Mouse (Mus musculus) cortical plate, adult 2 months (tissue): ENCODE data around the gene Nrxn3. TPM values are rescaled to one million over a fixed set of nuclear protein-coding genes. Genes with fewer than 3 reads are reported as not detected.

Experiments
- H3K27ac ChIP-seq: fragments of 200-500 bp; 2 replicates; pipeline ENCODE4 v1.5.1; 2012; ENCODE audit warnings: low read length, control low read depth, inconsistent platforms; ENCODE audit not compliant: insufficient read depth
- H3K4me1 ChIP-seq: fragments of 200-500 bp; 2 replicates; pipeline ENCODE4 v1.6.1; 2011; ENCODE audit warnings: low read length; ENCODE audit not compliant: control insufficient read depth, insufficient read depth
- H3K4me3 ChIP-seq: fragments of 200-500 bp; 2 replicates; pipeline ENCODE4 v1.5.1; 2011; ENCODE audit warnings: mild to moderate bottlenecking, low read length, control low read depth; ENCODE audit not compliant: insufficient read depth
- CTCF ChIP-seq: fragments of 200-500 bp; IDR thresholded peaks from 2 replicates; pipeline ENCODE4 v1.5.1; 2011; ENCODE audit warnings: mild to moderate bottlenecking, control low read depth, low read length; ENCODE audit not compliant: insufficient read depth; ENCODE audit errors: extremely low read depth
- POLR2A ChIP-seq: fragments of 200-500 bp; IDR thresholded peaks from 2 replicates; pipeline ENCODE4 v1.6.1; 2011; ENCODE audit warnings: mild to moderate bottlenecking, low read length, control low read depth; ENCODE audit not compliant: insufficient read depth; ENCODE audit errors: extremely low read depth
- polyA plus RNA-seq: library from polyadenylated mRNA; depleted of rRNA; stranded (reverse); fragments of >200 nt; gene quantifications from 2 replicates; pipeline ENCODE4 v1.2.3, GENCODE M21; 2012

Nrxn3 gene
- polyA plus RNA-seq, 1 experiment: 70.2 TPM

GRCm38 (mm10) chr12:90181566-90181965 lies 1458.9 kb downstream of the Nrxn3 start:
- Histone ChIP-seq H3K4me1 (no peaks in the 10 kb centered on the region), H3K27ac (no peak overlapping the region), H3K4me3 (no peak overlapping the region)
- TF ChIP-seq POLR2A (no peak), CTCF (no peak)

GRCm38 (mm10) chr12:90183021-90183420 lies 1460.3 kb downstream of the Nrxn3 start:
- no peak overlapping the region for H3K4me3 ChIP-seq
- no peak for TF ChIP-seq POLR2A
- TF ChIP-seq CTCF: no peak
- H3K4me1 ChIP-seq: no peaks in the 10 kb centered on the region
- no peak overlapping the region for H3K27ac ChIP-seq

GRCm38 (mm10) chr12:90196161-90196560 lies 1473.5 kb downstream of the Nrxn3 start:
- Histone ChIP-seq H3K4me3 (no peak overlapping the region), H3K27ac (no peak overlapping the region), H3K4me1 (no peaks in the 10 kb centered on the region)
- no peak for TF ChIP-seq POLR2A
- TF ChIP-seq CTCF: no peak

GRCm38 (mm10) chr12:90197994-90198393 lies 1475.3 kb downstream of the Nrxn3 start:
- H3K27ac ChIP-seq: no peak overlapping the region
- TF ChIP-seq POLR2A (no peak), CTCF (no peak)
- H3K4me3 ChIP-seq: no peak overlapping the region
- no peaks in the 10 kb centered on the region for H3K4me1 ChIP-seq

- H3K4me3 ChIP-seq: no peak overlapping the region
- TF ChIP-seq CTCF (no peak), POLR2A (no peak)
- H3K4me1 ChIP-seq: no peaks in the 10 kb centered on the region
- no peak overlapping the region for H3K27ac ChIP-seq
Observed at GRCm38 (mm10) chr12:90202501-90202900, 1479.8 kb downstream of the Nrxn3 start.

- Histone ChIP-seq H3K27ac (no peak overlapping the region), H3K4me1 (no peaks in the 10 kb centered on the region), H3K4me3 (no peak overlapping the region)
- TF ChIP-seq POLR2A: no peak
- TF ChIP-seq CTCF: no peak
Observed at GRCm38 (mm10) chr12:90211410-90211809, 1488.7 kb downstream of the Nrxn3 start.

- no peaks in the 10 kb centered on the region for H3K4me1 ChIP-seq
- no peak overlapping the region for H3K4me3 ChIP-seq
- no peak overlapping the region for H3K27ac ChIP-seq
- TF ChIP-seq POLR2A (no peak), CTCF (no peak)
Observed at GRCm38 (mm10) chr12:90217060-90217459, 1494.4 kb downstream of the Nrxn3 start.

- TF ChIP-seq POLR2A (no peak), CTCF (no peak)
- H3K4me3 ChIP-seq: no peak overlapping the region
- H3K4me1 ChIP-seq: no peaks in the 10 kb centered on the region; the same call in 1 of the 2 replicates
- no peak overlapping the region for H3K27ac ChIP-seq
Observed at GRCm38 (mm10) chr12:90229062-90229461, 1506.4 kb downstream of the Nrxn3 start.

- Histone ChIP-seq H3K27ac (no peak overlapping the region), H3K4me1 (no peaks in the 10 kb centered on the region; the same call in 1 of the 2 replicates), H3K4me3 (no peak overlapping the region)
- TF ChIP-seq CTCF (no peak), POLR2A (no peak)
Observed at GRCm38 (mm10) chr12:90236093-90236492, 1513.4 kb downstream of the Nrxn3 start.

GRCm38 (mm10) chr12:90260301-90260700 lies 1537.6 kb downstream of the Nrxn3 start:
- Histone ChIP-seq H3K4me3 (no peak overlapping the region), H3K27ac (no peak overlapping the region), H3K4me1 (no peaks in the 10 kb centered on the region)
- TF ChIP-seq POLR2A: no peak
- TF ChIP-seq CTCF: no peak
